Mouse (Mus musculus): ENCODE data around the gene 1700025G04Rik. TPM values are rescaled to one million over a fixed set of nuclear protein-coding genes. Genes with fewer than 3 reads are reported as not detected.
A peak's percentile ranks its signal among the peaks of the same experiment; 100 is the strongest.

Gene 1700025G04Rik
- polyA plus RNA-seq (2012; rRNA removed) (0.52 and 1.2 TPM in 2 replicates), polyA plus RNA-seq (2014; fragmentation: Nextera tagmentation; extraction: Ambion mirVana) (1.4 and 2.1 TPM in 2 replicates)

DNA sequence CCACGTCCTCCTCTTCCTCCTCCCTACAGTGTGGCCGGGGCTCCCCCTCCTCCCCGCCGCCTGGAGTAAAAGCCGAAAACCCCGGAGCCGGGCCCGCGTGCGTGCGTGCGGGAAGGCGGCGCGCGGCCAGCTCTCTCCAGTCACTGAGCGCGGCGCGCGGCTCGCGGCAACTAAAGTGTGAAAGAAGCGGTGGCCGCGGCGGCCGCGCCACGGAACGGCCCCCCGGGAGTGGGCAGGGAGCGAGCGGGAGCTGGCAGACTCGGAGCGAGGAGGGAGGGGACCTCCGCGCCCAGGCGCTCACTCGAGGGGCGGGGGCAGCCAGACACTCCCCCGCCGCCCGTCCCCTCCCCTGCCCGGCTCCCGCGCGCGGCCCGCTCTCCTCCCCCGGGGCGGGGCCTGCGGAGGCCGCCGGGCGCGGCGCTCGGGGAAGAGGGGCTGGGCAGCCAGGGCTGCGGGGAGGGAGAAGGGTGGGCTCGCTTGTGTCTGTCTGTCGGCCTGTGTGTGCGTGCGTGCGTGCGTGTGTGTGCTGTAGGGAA, at the start of gene 1700025G04Rik:
1700025G04Rik (minus strand) TSS at position 108 of the 536 bp plus-strand sequence.
- H3K9me3 ChIP-seq (ENCODE audit: control insufficient read depth, low read length), result no peaks in the 10 kb centered on the region

DNA sequence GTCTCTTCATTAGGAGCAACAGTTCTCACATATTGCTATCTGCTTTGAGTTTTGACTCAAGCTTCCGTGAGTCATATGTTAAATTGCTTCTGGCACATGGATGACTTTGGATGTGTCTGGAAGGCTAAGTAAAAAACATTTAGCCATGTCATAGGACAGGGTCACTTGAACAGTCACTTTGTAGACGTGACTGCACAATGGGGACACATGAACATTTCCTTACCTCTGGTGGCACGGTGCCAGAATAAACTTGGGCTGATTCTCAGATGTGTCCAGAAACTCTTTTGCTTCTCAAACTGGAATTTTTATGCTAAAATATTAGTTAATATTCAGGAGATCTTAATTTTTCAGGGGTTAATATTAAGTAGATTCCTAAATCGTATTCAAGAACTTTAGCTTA, 49.6 kb upstream of the 1700025G04Rik start:
- 55% methylated on average over 4 of the region's 4 CpGs for WGBS (ENCODE audit: insufficient replicate concordance)
- no peaks in the 10 kb centered on the region for H3K4me1 ChIP-seq (replicated peaks; ENCODE audit: control insufficient read depth in 2 of 2, insufficient read depth in 2 of 2, low read length in 1 of 2)
- no peaks in the 10 kb centered on the region for H3K27me3 ChIP-seq (ENCODE audit: control insufficient read depth, insufficient read depth, low read length)
- no peaks in the 10 kb centered on the region for H3K36me3 ChIP-seq (replicated peaks; ENCODE audit: control insufficient read depth, insufficient read depth, low read depth)
- ATAC-seq (ENCODE audit: insufficient read depth) (no peak), DNase-seq (ENCODE audit: low read depth in 3 of 3, low spot score in 3 of 3) (no peak)
- H3K4me3 ChIP-seq (ENCODE audit: insufficient read depth in 1 of 2, low read depth in 2 of 2, low read length in 2 of 2), result no peak overlapping the region
- H3K27ac ChIP-seq, result no peak overlapping the region
- no peak overlapping the region for H3K4me2 ChIP-seq (ENCODE audit: low read depth)
- H3K9me3 ChIP-seq (ENCODE audit: control insufficient read depth, low read length), result no peaks in the 10 kb centered on the region
- no peak overlapping the region for H3K9ac ChIP-seq (replicated peaks)
- TF ChIP-seq EP300 (IDR thresholded peaks at IDR 0.05; ENCODE audit: low read depth) (no peak), CTCF (IDR thresholded peaks at IDR 0.05; ENCODE audit: low read depth) (no peak)

More for the DNA sequence above, at the start of gene 1700025G04Rik:
- Histone ChIP-seq H3K4me3 (ENCODE audit: insufficient read depth in 1 of 2, low read depth in 2 of 2, low read length in 2 of 2) (peak within 1 kb of the TSS; percentile 59), H3K27me3 (ENCODE audit: control insufficient read depth, insufficient read depth, low read length) (peaks cover 33% of the 10 kb centered on the region), H3K4me1 (replicated peaks; ENCODE audit: control insufficient read depth in 2 of 2, insufficient read depth in 2 of 2, low read length in 1 of 2) (peaks cover 0 to 4% of the 10 kb centered on the region in 2 experiments; a peak in 2 of 4 replicates), H3K27ac (no peak within 1 kb of the TSS), H3K9ac (replicated peaks) (0 out of 2 replicates have a peak within 1 kb of the TSS, but pooled peaks have one; percentile 7), H3K36me3 (replicated peaks; ENCODE audit: control insufficient read depth, insufficient read depth, low read depth) (no peaks in the 10 kb centered on the region), H3K4me2 (ENCODE audit: low read depth) (peak within 1 kb of the TSS; percentile 60)
- DNase-seq (ENCODE audit: low read depth in 3 of 3, low spot score in 3 of 3), result peak in 2 of 3 experiments; percentile 9 to 22
- no peak for TF ChIP-seq EP300 (IDR thresholded peaks at IDR 0.05; ENCODE audit: low read depth)
- TF ChIP-seq CTCF (IDR thresholded peaks at IDR 0.05; ENCODE audit: low read depth), result no peak
- WGBS (ENCODE audit: insufficient replicate concordance), result under 1% methylated on average over 41 of the region's 66 CpGs
- peak; percentile 77 for ATAC-seq (ENCODE audit: insufficient read depth)

DNA sequence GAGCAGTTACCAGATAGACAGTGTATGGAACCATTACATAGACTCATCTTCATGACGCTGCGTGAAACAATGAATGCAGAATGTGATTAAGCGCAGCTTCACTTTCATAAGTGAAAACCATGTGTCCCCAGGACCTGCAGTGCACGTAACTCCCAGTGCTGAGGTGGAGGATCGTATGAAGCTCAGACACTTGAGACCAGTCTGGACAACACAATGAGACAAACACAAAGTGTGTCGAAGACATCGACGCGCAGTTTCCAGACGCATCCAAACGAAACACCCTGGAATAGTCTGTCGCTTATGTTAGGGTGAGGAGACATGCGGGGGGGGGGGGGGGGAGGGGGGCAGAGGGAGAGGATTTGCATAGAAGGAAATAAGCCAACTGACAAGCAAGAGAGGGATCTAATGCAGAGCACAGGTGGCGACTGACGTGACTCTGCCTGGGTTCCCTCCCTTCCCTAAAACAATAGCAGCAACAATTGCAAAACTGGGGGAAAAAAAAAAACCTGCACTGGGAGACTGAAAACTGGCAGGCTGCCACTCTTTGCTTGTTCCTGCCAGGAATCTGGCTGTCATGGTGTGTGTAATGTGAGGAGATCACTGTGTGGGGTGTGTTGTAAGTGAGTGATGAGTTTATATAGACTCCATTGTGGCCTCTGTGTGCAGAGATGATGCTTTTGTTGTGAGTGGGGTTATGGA, 40.3 kb upstream of the 1700025G04Rik start:
- Histone ChIP-seq H3K9ac (replicated peaks) (no peak overlapping the region), H3K4me2 (ENCODE audit: low read depth) (no peak overlapping the region), H3K27me3 (ENCODE audit: control insufficient read depth, insufficient read depth, low read length) (no peaks in the 10 kb centered on the region), H3K36me3 (replicated peaks; ENCODE audit: control insufficient read depth, insufficient read depth, low read depth) (no peaks in the 10 kb centered on the region), H3K9me3 (ENCODE audit: control insufficient read depth, low read length) (no peaks in the 10 kb centered on the region), H3K4me3 (ENCODE audit: insufficient read depth in 1 of 2, low read depth in 2 of 2, low read length in 2 of 2) (no peak overlapping the region), H3K4me1 (replicated peaks; ENCODE audit: control insufficient read depth in 2 of 2, insufficient read depth in 2 of 2, low read length in 1 of 2) (no peaks in the 10 kb centered on the region), H3K27ac (no peak overlapping the region)
- TF ChIP-seq CTCF (IDR thresholded peaks at IDR 0.05; ENCODE audit: low read depth) (no peak), EP300 (IDR thresholded peaks at IDR 0.05; ENCODE audit: low read depth) (no peak)
- ATAC-seq (ENCODE audit: insufficient read depth) (no peak), DNase-seq (ENCODE audit: low read depth in 3 of 3, low spot score in 3 of 3) (no peak)
- 72% methylated on average over 15 of the region's 15 CpGs for WGBS (ENCODE audit: insufficient replicate concordance)

DNA sequence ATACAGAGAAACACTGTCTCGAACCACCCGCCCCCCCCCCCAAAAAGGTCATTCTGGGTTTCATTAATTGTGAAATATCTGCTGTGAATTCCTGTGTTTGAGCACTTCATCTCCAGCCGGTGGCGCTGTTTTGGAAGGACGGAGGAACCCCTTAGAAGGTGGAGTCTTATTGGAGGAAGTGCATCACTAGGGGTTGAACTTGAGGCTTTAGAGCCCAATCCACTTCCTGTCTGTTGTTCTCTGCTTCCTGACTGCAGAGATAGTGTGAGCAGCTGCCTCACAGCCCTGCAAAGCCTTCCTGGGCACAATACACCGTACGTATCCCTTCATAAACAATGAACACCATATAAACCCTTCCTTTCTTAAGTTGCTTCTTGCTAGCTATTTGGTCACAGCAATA, 35.5 kb upstream of the 1700025G04Rik start:
- no peaks in the 10 kb centered on the region for H3K4me1 ChIP-seq (replicated peaks; ENCODE audit: control insufficient read depth in 2 of 2, insufficient read depth in 2 of 2, low read length in 1 of 2)
- H3K9me3 ChIP-seq (ENCODE audit: control insufficient read depth, low read length), result no peaks in the 10 kb centered on the region
- no peaks in the 10 kb centered on the region for H3K36me3 ChIP-seq (replicated peaks; ENCODE audit: control insufficient read depth, insufficient read depth, low read depth)
- DNase-seq (ENCODE audit: low read depth in 3 of 3, low spot score in 3 of 3), result no peak
- no peak overlapping the region for H3K27ac ChIP-seq
- no peak for TF ChIP-seq CTCF (IDR thresholded peaks at IDR 0.05; ENCODE audit: low read depth)
- no peak for TF ChIP-seq EP300 (IDR thresholded peaks at IDR 0.05; ENCODE audit: low read depth)
- H3K4me2 ChIP-seq (ENCODE audit: low read depth), result no peak overlapping the region
- no peak overlapping the region for H3K4me3 ChIP-seq (ENCODE audit: insufficient read depth in 1 of 2, low read depth in 2 of 2, low read length in 2 of 2)
- no peaks in the 10 kb centered on the region for H3K27me3 ChIP-seq (ENCODE audit: control insufficient read depth, insufficient read depth, low read length)
- ATAC-seq (ENCODE audit: insufficient read depth), result no peak
- H3K9ac ChIP-seq (replicated peaks), result no peak overlapping the region
- 67% methylated on average over 7 of the region's 7 CpGs for WGBS (ENCODE audit: insufficient replicate concordance)

DNA sequence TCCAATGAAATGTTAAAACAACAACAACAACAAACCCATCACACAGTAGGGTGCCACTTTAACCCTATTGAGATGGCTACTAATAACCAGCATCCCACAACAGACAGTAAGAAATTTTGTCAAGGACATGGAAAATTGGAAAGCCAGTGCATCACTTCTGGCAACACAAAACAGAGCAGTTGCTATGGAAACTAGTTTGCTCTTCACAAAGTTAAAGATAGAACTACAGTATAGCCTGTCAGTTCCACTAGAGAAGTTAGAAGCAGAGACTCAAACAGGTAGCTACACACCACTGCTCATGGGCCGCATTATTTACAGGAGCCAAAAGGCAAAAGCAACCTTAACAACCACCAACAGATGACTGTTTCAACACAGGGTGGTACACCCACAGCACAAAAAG, 20.2 kb upstream of the 1700025G04Rik start:
- DNase-seq (ENCODE audit: low read depth in 3 of 3, low spot score in 3 of 3) (no peak), ATAC-seq (ENCODE audit: insufficient read depth) (no peak)
- no peak overlapping the region for H3K9ac ChIP-seq (replicated peaks)
- no peaks in the 10 kb centered on the region for H3K9me3 ChIP-seq (ENCODE audit: control insufficient read depth, low read length)
- no peak overlapping the region for H3K4me2 ChIP-seq (ENCODE audit: low read depth)
- TF ChIP-seq CTCF (IDR thresholded peaks at IDR 0.05; ENCODE audit: low read depth) (no peak), EP300 (IDR thresholded peaks at IDR 0.05; ENCODE audit: low read depth) (no peak)
- H3K36me3 ChIP-seq (replicated peaks; ENCODE audit: control insufficient read depth, insufficient read depth, low read depth), result no peaks in the 10 kb centered on the region
- H3K4me3 ChIP-seq (ENCODE audit: insufficient read depth in 1 of 2, low read depth in 2 of 2, low read length in 2 of 2), result no peak overlapping the region
- H3K27ac ChIP-seq, result no peak overlapping the region
- H3K27me3 ChIP-seq (ENCODE audit: control insufficient read depth, insufficient read depth, low read length), result no peaks in the 10 kb centered on the region
- 67% methylated on average over 1 of the region's 1 CpGs for WGBS (ENCODE audit: insufficient replicate concordance)
- no peaks in the 10 kb centered on the region for H3K4me1 ChIP-seq (replicated peaks; ENCODE audit: control insufficient read depth in 2 of 2, insufficient read depth in 2 of 2, low read length in 1 of 2)
